Mouse (Mus musculus) stomach, adult 2 months (tissue): ENCODE data around the gene Ifna4. TPM values are rescaled to one million over a fixed set of nuclear protein-coding genes. Genes with fewer than 3 reads are reported as not detected.

Experiments
- polyA plus RNA-seq: library from polyadenylated mRNA; depleted of rRNA; stranded (reverse); fragments of >200 nt; gene quantifications from 2 replicates; pipeline ENCODE4 v1.2.3, GENCODE M21; 2012; rRNA removed

The Ifna4 gene
- polyA plus RNA-seq, result not detected in 2 replicates

DNA sequence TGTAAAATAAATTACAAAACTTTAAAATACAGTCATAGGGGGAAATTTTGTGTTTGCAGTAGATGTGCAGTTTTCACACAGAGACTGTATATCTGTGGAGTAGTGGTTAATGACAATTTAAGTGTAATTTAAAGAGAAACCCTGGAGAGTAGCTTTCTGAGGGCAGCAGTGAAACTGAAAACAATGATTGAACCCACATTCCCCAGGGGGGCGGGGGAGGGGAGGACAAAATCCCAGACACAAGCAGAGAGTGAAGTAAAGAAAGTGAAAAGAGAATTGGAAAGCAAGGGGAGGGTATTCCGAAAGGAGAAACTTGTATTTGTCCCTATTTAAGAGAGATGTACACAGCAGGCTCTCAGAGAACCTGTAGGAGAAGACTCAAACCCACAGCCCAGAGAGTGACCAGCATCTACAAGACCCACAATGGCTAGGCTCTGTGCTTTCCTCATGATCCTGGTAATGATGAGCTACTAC lies at the start of gene Ifna4:
Gene Ifna4 (plus strand): TSS at position 424 of the 474 bp plus-strand sequence.

GRCm38 (mm10) chr4:88793936-88794675 lies 47.6 kb upstream of the Ifna4 start, which contains the start of gene Gm13275:
Gene Gm13275 (plus strand): TSS chr4:88794487.

DNA sequence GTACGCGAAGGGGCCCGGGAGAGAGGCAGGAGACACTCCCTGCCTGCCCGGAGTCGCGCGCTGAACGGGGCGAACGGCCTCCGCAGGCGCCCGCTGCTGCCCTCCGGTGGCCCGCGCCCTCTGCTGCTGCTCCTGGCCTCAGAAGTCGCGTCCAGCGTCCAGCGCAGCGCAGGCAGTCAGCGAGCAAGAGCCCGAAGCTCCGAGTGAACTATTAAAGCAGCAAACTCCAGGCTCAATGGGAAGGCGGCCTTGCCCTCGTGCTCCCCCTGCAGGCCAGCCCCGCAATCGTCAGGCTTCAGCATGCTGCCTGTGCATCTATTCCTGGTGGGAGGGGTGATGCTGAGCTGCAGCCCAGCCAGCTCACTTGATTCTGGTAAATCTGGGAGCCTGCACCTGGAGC lies 44.6 kb upstream of the Ifna4 start, which contains the start of gene Gm13279:
Gene Gm13279 (plus strand): TSS at position 301 of the 400 bp plus-strand sequence.

DNA sequence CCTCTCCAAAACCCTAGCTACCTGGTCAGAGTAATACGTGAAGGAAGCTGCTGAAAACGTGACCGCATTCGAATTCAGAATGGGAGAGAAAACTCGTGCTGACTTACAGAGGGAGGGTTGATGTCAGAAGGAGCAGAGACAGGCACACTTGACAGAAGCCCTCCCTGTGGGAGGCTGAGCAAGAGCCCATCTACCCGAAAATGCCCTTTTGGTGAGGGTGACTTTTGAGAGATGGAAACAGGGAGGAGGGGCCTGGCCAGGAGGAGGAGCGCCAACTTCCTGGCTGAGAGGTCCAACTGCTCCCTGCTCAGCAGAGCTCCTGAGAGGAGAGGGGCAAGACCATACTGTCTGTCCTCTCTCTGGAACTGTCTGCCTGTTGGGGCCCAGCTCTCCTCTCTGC lies 42.3 kb upstream of the Ifna4 start, which contains the start of gene Gm13285:
Gene Gm13285 (plus strand): TSS at position 301 of the 400 bp plus-strand sequence.

DNA sequence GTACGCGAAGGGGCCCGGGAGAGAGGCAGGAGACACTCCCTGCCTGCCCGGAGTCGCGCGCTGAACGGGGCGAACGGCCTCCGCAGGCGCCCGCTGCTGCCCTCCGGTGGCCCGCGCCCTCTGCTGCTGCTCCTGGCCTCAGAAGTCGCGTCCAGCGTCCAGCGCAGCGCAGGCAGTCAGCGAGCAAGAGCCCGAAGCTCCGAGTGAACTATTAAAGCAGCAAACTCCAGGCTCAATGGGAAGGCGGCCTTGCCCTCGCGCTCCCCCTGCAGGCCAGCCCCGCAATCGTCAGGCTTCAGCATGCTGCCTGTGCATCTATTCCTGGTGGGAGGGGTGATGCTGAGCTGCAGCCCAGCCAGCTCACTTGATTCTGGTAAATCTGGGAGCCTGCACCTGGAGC lies 38.7 kb upstream of the Ifna4 start, which contains the start of gene Gm13287:
Gene Gm13287 (plus strand): TSS at position 301 of the 400 bp plus-strand sequence.

DNA sequence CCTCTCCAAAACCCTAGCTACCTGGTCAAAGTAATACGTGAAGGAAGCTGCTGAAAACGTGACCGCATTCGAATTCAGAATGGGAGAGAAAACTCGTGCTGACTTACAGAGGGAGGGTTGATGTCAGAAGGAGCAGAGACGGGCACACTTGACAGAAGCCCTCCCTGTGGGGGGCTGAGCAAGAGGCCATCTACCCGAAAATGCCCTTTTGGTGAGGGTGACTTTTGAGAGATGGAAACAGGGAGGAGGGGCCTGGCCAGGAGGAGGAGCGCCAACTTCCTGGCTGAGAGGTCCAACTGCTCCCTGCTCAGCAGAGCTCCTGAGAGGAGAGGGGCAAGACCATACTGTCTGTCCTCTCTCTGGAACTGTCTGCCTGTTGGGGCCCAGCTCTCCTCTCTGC lies 36.4 kb upstream of the Ifna4 start, which contains the start of gene Gm13288:
Gene Gm13288 (plus strand): TSS at position 301 of the 400 bp plus-strand sequence.

DNA sequence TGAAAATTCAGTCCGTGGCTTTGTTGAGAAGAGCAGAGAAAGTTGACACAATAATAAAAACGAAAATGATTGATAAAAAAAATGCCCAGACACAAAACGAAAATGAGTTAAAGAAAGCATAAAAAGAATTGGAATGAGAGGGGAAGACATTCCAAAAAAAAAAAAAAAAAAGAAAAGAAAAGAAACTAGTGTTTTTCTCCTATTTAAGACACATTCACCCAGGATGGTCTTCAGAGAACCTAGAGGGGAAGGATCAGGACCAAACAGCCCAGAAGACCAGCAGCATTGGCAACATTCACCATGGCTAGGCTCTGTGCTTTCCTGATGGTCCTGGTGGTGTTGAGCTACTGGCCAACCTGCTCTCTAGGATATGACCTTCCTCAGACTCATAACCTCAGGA lies 25.7 kb upstream of the Ifna4 start, which contains the start of gene Ifna7:
Gene Ifna7 (plus strand): TSS at position 301 of the 400 bp plus-strand sequence.

DNA sequence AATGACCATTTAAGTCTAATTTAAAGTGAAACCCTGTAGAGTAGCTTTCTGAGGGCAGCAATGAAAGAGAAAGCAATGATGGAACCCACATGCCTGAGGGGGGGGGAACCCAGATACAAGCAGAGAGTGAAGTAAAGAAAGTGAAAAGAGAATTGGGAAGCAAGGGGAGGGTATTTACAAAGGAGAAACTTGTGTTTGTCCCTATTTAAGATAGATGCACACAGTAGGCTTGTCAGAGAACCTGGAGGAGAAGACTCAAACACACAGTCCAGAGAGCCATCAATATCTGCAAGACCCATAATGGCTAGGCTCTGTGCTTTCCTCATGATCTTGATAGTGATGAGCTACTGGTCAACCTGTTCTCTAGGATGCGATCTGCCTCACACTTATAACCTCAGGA lies 22.0 kb upstream of the Ifna4 start, which contains the start of gene Ifna11:
Gene Ifna11 (plus strand): TSS at position 301 of the 400 bp plus-strand sequence.

GRCm38 (mm10) chr4:88827116-88827515 lies 14.5 kb upstream of the Ifna4 start, which contains the start of gene Ifna6:
Gene Ifna6 (plus strand): TSS chr4:88827416.

DNA sequence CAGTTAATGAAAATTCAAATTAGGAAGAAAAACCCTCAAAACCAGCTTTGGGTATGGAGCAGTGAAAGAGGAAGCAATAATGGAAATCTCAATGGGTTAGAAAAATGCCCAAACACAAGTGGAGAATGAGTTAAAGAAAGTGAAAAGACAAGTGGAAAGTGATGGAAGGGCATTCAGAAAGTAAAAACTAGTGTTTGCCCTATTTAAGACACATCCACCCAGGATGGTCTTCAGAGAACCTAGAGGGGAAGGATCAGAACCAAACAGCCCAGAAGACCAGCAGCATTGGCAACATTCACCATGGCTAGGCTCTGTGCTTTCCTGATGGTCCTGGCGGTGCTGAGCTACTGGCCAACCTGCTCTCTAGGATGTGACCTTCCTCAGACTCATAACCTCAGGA lies 6.4 kb upstream of the Ifna4 start, which contains the start of gene Ifna5:
Gene Ifna5 (plus strand): TSS at position 301 of the 400 bp plus-strand sequence.

DNA sequence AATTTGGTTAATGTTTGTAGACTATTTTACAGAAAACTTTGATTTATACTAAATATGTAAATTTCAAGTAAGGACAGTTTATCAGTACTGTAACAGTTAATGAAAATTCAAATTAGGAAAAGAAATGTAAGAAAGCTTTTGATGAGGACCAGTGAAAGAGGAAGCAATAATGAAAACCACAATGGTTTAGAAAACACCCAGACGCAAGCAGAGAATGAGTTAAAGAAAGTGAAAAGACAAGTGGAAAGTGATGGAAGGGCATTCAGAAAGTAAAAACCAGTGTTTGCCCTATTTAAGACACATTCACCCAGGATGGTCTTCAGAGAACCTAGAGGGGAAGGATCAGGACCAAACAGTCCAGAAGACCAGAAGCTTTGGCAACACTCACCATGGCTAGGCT lies 8.0 kb downstream of the Ifna4 start, which contains the start of gene Ifna1:
Gene Ifna1 (plus strand): TSS at position 390 of the 400 bp plus-strand sequence.

DNA sequence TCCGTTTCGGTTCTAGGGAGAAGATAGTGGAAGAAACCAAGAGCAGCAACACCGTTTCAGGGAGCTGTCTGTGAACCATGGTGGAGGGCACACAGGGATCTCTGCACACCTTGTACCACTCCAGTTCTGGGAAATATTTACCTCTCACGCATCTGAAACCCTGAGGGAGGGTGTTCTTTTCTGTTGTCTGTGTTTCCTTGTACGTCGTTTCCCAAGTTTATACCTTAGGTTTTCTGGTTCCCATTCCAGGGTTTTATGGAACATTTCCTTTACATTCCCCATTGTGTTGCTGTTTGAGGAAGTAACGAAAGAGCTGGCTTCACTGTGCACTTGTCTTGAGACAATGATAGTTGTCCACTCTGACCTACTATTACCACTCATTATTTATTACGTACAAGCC lies 38.4 kb downstream of the Ifna4 start, which contains the start of gene Ifne:
Gene Ifne (minus strand): TSS at position 101 of the 400 bp plus-strand sequence.

Other genes starting within 250 kb of the Ifna4 start
- gene Ifna9, start 249.5 kb upstream of the Ifna4 start, polyA plus RNA-seq, result not detected in 2 replicates
- not detected in 2 replicates for gene Ifna12, start 238.5 kb upstream of the Ifna4 start, polyA plus RNA-seq
- gene C87499, start 207.4 kb upstream of the Ifna4 start, polyA plus RNA-seq, result not detected in 2 replicates
- gene Ifna13, start 197.4 kb upstream of the Ifna4 start, polyA plus RNA-seq, result not detected in 2 replicates
- gene Ifna16, start 164.9 kb upstream of the Ifna4 start, polyA plus RNA-seq, result not detected in 2 replicates
- not detected in 2 replicates for gene Ifna2, start 157.9 kb upstream of the Ifna4 start, polyA plus RNA-seq
- gene Ifnab, start 150.5 kb upstream of the Ifna4 start, polyA plus RNA-seq, result not detected in 2 replicates
- 0.30 TPM in 1 of 2 replicates, not detected in the other for gene Gm26566, start 120.1 kb upstream of the Ifna4 start, polyA plus RNA-seq
- 3.6 and 6.2 TPM in 2 replicates for gene Klhl9, start 119.4 kb upstream of the Ifna4 start, polyA plus RNA-seq
- not detected in 2 replicates for gene Gm13271, start 87.0 kb upstream of the Ifna4 start, polyA plus RNA-seq
- gene Gm13283, start 81.7 kb upstream of the Ifna4 start, polyA plus RNA-seq, result not detected in 2 replicates
- gene Gm13290, start 68.0 kb upstream of the Ifna4 start, polyA plus RNA-seq, result 0.08 TPM in 1 of 2 replicates, not detected in the other
- gene Gm13289, start 64.9 kb upstream of the Ifna4 start, polyA plus RNA-seq, result not detected in 2 replicates
- gene Gm13272, start 62.0 kb upstream of the Ifna4 start, polyA plus RNA-seq, result not detected in 2 replicates
- gene Ifnz, start 59.7 kb upstream of the Ifna4 start, polyA plus RNA-seq, result not detected in 2 replicates
- not detected in 2 replicates for gene Gm13276, start 56.2 kb upstream of the Ifna4 start, polyA plus RNA-seq
- gene Gm13277, start 53.2 kb upstream of the Ifna4 start, polyA plus RNA-seq, result not detected in 2 replicates
- gene Gm13278, start 50.3 kb upstream of the Ifna4 start, polyA plus RNA-seq, result not detected in 2 replicates
- gene Gm13275, start 47.4 kb upstream of the Ifna4 start, polyA plus RNA-seq, result not detected in 2 replicates
- gene Gm13279, start 44.5 kb upstream of the Ifna4 start, polyA plus RNA-seq, result not detected in 2 replicates
- gene Gm13285, start 42.2 kb upstream of the Ifna4 start, polyA plus RNA-seq, result not detected in 2 replicates
- gene Gm13287, start 38.6 kb upstream of the Ifna4 start, polyA plus RNA-seq, result not detected in 2 replicates
- not detected in 2 replicates for gene Gm13288, start 36.3 kb upstream of the Ifna4 start, polyA plus RNA-seq
- not detected in 2 replicates for gene Ifna7, start 25.6 kb upstream of the Ifna4 start, polyA plus RNA-seq
- gene Ifna11, start 21.9 kb upstream of the Ifna4 start, polyA plus RNA-seq, result not detected in 2 replicates
- not detected in 2 replicates for gene Ifna6, start 14.4 kb upstream of the Ifna4 start, polyA plus RNA-seq
- not detected in 2 replicates for gene Ifna5, start 6.3 kb upstream of the Ifna4 start, polyA plus RNA-seq
- gene Ifna1, start 8.2 kb downstream of the Ifna4 start, polyA plus RNA-seq, result not detected in 2 replicates
- gene Ifne, start 38.3 kb downstream of the Ifna4 start, polyA plus RNA-seq, result 0.12 TPM in 1 of 2 replicates, not detected in the other